Mouse (Mus musculus) neutrophil, adult 83 days (primary cell): ENCODE results near the gene Ica1l. TPM values are rescaled to one million over a fixed set of nuclear protein-coding genes. Genes with fewer than 3 reads are reported as not detected.

Experiments
- total RNA-seq, 2 experiments: library from RNA; stranded (reverse); gene quantifications; one replicate each; pipeline ENCODE4 v1.2.4; 2023

Gene Ica1l
- total RNA-seq, result under 1 TPM; 0.44 to 0.90 TPM

GRCm38 (mm10) chr1:60042796-60043469 lies at the start of gene Ica1l:
Gene Ica1l (minus strand): TSS chr1:60043184.

Other genes with a start within 250 kb of the Ica1l start
- 10 to 100 TPM; 60.7 to 68.5 TPM for gene Fam117b, start 130.2 kb downstream of the Ica1l start, total RNA-seq
- gene Carf, start 55.1 kb upstream of the Ica1l start, total RNA-seq, result 1 to 10 TPM; 7.1 to 7.5 TPM
- 10 to 100 TPM; 10.6 to 11.0 TPM for gene Wdr12, start 55.5 kb upstream of the Ica1l start, total RNA-seq
- gene Nbeal1, start 137.4 kb upstream of the Ica1l start, total RNA-seq, result 10 to 100 TPM; 12.3 to 18.7 TPM